Mouse (Mus musculus) midbrain, embryonic 11.5 days (tissue): ENCODE measurements around the gene Gm10337. TPM values are rescaled to one million over a fixed set of nuclear protein-coding genes. Genes with fewer than 3 reads are reported as not detected.

Experiments
- ATAC-seq: fragments of 200-750 bp; cut with Nextera tagmentation; 2 replicates; pipeline ENCODE4 v1.8.0; 2017; ENCODE audit warnings: moderate TSS enrichment, moderate library complexity; ENCODE audit not compliant: low FRiP score
- DNase-seq: peaks from one replicate; pipeline ENCODE4 v3.0.0; 2015; ENCODE audit warnings: low spot score; ENCODE audit errors: missing footprints
- H3K27ac ChIP-seq: fragments of 300-500 bp; sonication (generic); 2 replicates; pipeline ENCODE4 v1.5.1; 2014; ENCODE audit warnings: low read depth, low read length
- H3K27me3 ChIP-seq: fragments of 300-500 bp; sonication (generic); 2 replicates; pipeline ENCODE4 v1.6.1; 2014; ENCODE audit warnings: mild to moderate bottlenecking, low read length, moderate library complexity, mixed read lengths; ENCODE audit not compliant: control insufficient read depth, insufficient read depth
- H3K36me3 ChIP-seq: fragments of 300-500 bp; sonication (generic); 2 replicates; pipeline ENCODE4 v1.6.1; 2014; ENCODE audit warnings: mild to moderate bottlenecking, low read length, moderate library complexity, mixed read lengths; ENCODE audit not compliant: control insufficient read depth, insufficient read depth
- H3K4me1 ChIP-seq: fragments of 300-500 bp; sonication (generic); 2 replicates; pipeline ENCODE4 v1.6.1; 2014; ENCODE audit warnings: low read length; ENCODE audit not compliant: control insufficient read depth, insufficient read depth
- H3K4me2 ChIP-seq: fragments of 300-500 bp; sonication (generic); 2 replicates; pipeline ENCODE4 v1.6.1; 2014; ENCODE audit warnings: mild to moderate bottlenecking, moderate library complexity
- H3K4me3 ChIP-seq: fragments of 300-500 bp; sonication (generic); 2 replicates; pipeline ENCODE4 v1.5.1; 2014; ENCODE audit warnings: low read depth, low read length
- H3K9ac ChIP-seq: fragments of 300-500 bp; sonication (generic); 2 replicates; pipeline ENCODE4 v1.6.1; 2014; ENCODE audit warnings: low read length
- H3K9me3 ChIP-seq: fragments of 300-500 bp; sonication (generic); 2 replicates; pipeline ENCODE4 v1.6.1; 2016; ENCODE audit warnings: low read length; ENCODE audit not compliant: control insufficient read depth
- WGBS: fragments of 180-500 bp; shearing (Covaris S2); extraction: QIAGEN DNeasy Blood & Tissue Kit; methylation state at CpG from one replicate; pipeline ENCODE4 v1.1.7; 2014; 5-methylcytosine and 5-hydroxymethylcytosine counted together
- polyA plus RNA-seq: library from polyadenylated mRNA; unstranded; fragments of >200 nt; fragmentation: Nextera tagmentation; extraction: Ambion mirVana; gene quantifications from 2 replicates; pipeline ENCODE4 v1.2.1, GENCODE M21; 2014

Gm10337 gene
- polyA plus RNA-seq, 1 experiment from 2014 or later, result 6.7 TPM

DNA sequence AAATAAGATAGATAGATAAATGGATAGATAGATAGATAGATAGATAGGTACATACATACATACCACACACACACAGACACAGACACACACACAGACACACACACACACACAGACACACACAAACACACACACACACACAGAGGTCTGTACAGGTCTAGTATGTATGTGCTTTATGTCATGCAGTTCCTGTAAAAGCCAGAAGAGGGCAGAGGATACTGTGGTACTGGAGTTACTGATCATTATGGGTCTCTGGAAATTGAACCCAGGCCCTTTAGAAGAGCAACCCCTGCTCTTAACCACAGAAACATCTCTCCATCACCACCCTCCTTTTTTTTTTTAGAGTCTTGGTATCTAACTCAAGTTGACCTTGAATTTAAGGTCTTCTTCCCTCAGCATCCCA, 39.9 kb upstream of the Gm10337 start:
- H3K4me3 ChIP-seq, result no peak overlapping the region
- ATAC-seq, result no peak
- peaks cover 4% of the 10 kb centered on the region; the same call in 1 of the 2 replicates for H3K4me1 ChIP-seq
- H3K27ac ChIP-seq, result no peak overlapping the region
- no peak overlapping the region for H3K4me2 ChIP-seq
- H3K9me3 ChIP-seq, result no peaks in the 10 kb centered on the region
- no peak overlapping the region for H3K9ac ChIP-seq
- DNase-seq, result no peak
- no peaks in the 10 kb centered on the region for H3K36me3 ChIP-seq
- no peaks in the 10 kb centered on the region for H3K27me3 ChIP-seq

DNA sequence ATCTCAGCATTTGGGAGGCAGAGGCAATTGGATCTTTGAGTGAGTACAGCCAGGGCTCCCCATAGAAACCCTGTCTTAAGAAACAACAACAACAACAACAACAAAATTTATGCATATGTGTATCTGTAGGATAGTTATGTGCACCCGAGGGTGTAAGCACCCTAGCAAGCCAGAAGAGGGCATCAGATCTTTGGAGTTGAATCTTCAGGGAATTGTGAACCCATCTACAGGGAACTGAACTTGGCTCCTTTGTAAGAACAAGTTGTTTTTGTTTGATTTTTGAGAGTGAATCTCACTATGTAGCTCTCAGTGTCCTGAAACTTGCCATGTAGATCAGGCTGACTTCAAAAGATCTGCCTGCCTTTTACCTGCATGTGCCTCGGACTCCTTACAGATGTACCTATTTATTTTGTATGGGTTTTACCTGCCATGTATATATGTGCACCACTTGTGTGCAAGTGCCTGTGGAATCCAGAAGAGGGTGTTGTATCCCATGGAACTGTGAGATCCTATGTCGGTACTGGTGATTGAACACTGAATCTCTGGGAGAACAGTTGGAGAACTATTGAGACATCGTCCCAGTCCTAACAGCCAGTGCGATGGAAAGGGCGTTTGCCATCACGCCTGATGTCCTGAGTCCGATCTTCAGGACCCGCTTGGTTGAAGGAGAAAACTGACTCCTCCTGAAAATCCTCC, 34.7 kb upstream of the Gm10337 start:
- DNase-seq, result no peak
- no peaks in the 10 kb centered on the region for H3K9me3 ChIP-seq
- 96% methylated on average over 9 of the region's 9 CpGs for WGBS
- H3K4me1 ChIP-seq, result peaks cover 6% of the 10 kb centered on the region; the same call in 1 of the 2 replicates
- H3K36me3 ChIP-seq, result no peaks in the 10 kb centered on the region
- H3K9ac ChIP-seq, result no peak overlapping the region
- H3K27ac ChIP-seq, result no peak overlapping the region
- no peak overlapping the region for H3K4me3 ChIP-seq
- ATAC-seq, result no peak
- no peaks in the 10 kb centered on the region for H3K27me3 ChIP-seq
- no peak overlapping the region for H3K4me2 ChIP-seq

DNA sequence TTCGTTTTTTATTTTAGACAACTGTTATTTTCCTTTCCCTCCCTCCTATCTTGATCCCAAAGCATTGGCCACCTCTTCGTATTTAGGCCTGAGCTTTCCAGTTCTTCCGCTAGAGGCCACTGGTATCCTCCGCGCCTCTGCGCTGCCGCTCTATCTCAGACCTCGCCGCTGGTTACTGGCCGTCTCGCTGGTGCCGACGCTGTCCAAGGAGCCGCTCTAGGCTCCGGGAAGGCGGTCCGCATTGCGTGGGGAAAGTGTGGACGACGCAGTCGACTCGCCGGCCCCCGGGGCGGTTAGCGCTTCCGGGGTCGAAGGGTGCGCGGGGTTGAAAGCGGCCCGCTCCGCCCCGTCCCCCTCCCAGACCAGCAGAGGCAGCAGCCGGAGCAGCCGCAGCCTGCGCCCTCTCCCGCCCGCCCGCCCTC, 33.3 kb upstream of the Gm10337 start, which contains the start of gene Pcbp2:
Gene Pcbp2, plus strand, starts transcription at position 357 of the 422 bp plus-strand sequence.
- Histone ChIP-seq H3K4me2 (peak within 1 kb of the TSS; percentile 63), H3K4me1 (peaks cover 6% of the 10 kb centered on the region; the same call in 1 of the 2 replicates), H3K9me3 (no peaks in the 10 kb centered on the region), H3K4me3 (peak within 1 kb of the TSS; percentile 89), H3K9ac (peak within 1 kb of the TSS; percentile 94), H3K27ac (peak within 1 kb of the TSS; percentile 97), H3K36me3 (peaks cover 10% of the 10 kb centered on the region), H3K27me3 (no peaks in the 10 kb centered on the region)
- under 1% methylated on average over 29 of the region's 40 CpGs for WGBS
- ATAC-seq (peak; percentile 98), DNase-seq (peak; percentile 98)

DNA sequence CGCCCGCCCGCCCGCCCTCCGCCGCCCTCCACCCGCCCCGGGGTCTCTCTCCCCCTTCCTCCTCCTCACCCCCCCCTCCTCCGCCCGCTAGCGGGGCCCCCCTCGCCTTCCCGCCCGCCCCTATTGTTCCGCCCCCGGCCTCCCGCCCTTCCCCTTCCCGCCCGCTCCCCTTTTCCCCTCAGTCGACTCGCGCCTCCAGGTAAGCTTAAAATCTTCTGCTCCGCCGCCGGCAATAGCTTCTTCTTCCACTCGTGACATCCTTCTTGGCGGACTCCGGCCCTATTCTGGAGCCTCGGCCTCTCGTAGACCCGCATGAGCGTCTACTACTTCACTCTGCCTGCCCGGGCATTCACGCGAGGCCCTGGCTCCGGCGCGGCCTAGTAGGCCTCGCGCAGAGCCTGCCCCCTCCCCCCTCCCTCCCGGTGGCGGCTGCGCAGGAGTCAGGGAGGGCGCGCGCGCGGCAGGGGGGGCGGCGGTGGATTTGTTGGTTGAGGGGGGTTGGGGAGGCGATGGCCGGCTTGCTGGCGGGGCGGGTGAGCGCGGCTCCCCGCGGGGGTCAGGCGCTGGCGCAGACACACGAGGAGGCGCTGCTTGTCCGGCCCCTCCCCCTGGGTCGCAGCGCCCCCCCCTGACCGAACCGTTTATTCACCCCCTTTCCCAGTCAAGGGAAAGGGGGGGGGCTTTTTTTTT, 32.8 kb upstream of the Gm10337 start:
- Histone ChIP-seq H3K27me3 (no peaks in the 10 kb centered on the region), H3K27ac (peak overlapping the region; percentile 97), H3K4me2 (peak overlapping the region; percentile 63), H3K36me3 (peaks cover 12% of the 10 kb centered on the region), H3K4me1 (peaks cover 6% of the 10 kb centered on the region; the same call in 1 of the 2 replicates), H3K4me3 (peak overlapping the region; percentile 89), H3K9ac (peak overlapping the region; percentile 94), H3K9me3 (no peaks in the 10 kb centered on the region)
- DNase-seq (peak; percentile 98), ATAC-seq (peak; percentile 76)
- WGBS, result under 1% methylated on average over 41 of the region's 67 CpGs

DNA sequence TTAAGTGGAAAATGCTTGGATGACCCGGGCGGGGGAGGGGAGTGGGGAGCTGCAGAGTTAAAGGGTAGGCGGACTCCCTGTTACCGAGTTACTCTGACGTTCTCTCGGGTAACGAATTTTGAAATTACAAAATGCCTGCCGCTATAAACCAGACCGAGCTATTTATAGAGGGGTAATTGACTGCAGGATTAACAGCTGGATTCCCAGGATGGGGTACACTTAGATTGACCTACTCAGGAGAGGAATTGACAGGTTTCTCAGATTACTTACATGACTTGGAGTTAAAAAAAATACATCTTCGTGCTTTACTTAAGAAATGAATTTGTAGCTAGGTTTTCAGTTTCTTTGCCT, 32.3 kb upstream of the Gm10337 start:
- Histone ChIP-seq H3K4me1 (peaks cover 6% of the 10 kb centered on the region; the same call in 1 of the 2 replicates), H3K4me3 (peak overlapping the region; percentile 89), H3K27ac (peak overlapping the region; percentile 97), H3K9ac (peak overlapping the region; percentile 94), H3K27me3 (no peaks in the 10 kb centered on the region), H3K9me3 (no peaks in the 10 kb centered on the region), H3K4me2 (peak overlapping the region; percentile 63), H3K36me3 (peaks cover 15% of the 10 kb centered on the region)
- ATAC-seq (peak; percentile 4; the same call in 1 of the 2 replicates), DNase-seq (no peak)
- WGBS, result under 1% methylated on average over 10 of the region's 10 CpGs

DNA sequence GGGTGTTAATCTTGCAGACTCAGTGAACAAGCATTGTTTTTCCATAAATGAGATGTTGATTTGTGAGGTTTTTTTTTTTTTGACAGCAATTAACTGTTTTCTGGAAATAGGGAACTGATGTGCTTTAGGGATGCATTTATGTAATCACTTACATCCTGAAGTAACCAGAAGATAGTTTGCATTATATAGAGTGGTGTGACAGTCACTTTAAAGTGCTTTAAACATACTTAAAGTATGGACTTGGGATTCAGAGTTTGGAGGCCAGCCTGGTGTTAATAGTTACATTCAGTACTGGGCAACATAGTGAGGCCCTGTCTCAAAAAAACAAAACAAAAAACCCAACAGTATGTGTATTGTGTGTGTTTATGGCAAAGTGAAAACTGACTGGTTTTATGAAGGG, 31.8 kb upstream of the Gm10337 start:
- Histone ChIP-seq H3K27ac (no peak overlapping the region), H3K4me1 (peaks cover 6% of the 10 kb centered on the region; the same call in 1 of the 2 replicates), H3K36me3 (peaks cover 18% of the 10 kb centered on the region), H3K27me3 (no peaks in the 10 kb centered on the region), H3K4me3 (peak overlapping the region; percentile 89), H3K4me2 (peak overlapping the region; percentile 63), H3K9ac (no peak overlapping the region), H3K9me3 (no peaks in the 10 kb centered on the region)
- DNase-seq (peak; percentile 72), ATAC-seq (no peak)

DNA sequence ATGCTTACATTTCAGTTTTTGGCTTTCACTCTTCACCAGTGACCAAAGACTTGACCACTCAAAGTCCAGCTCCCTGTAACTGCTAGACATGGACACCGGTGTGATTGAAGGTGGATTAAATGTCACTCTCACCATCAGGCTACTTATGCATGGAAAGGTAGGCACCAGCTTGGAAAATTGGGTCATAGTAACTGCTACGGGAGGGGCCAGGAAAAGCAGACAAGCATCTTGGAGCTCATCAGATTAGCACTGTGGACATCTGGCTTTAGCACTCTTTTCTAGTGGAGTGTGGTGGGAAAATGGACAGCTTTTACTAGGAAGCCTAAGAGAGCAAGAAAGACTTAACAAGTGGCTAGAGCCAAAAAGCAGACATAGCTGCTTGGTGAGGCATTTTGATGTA, 30.3 kb upstream of the Gm10337 start:
- H3K27ac ChIP-seq, result no peak overlapping the region
- no peak for ATAC-seq
- H3K9ac ChIP-seq, result no peak overlapping the region
- H3K27me3 ChIP-seq, result no peaks in the 10 kb centered on the region
- H3K4me3 ChIP-seq, result no peak overlapping the region
- 80% methylated on average over 2 of the region's 2 CpGs for WGBS
- H3K4me1 ChIP-seq, result peaks cover 6% of the 10 kb centered on the region; the same call in 1 of the 2 replicates
- H3K36me3 ChIP-seq, result peaks cover 18% of the 10 kb centered on the region
- H3K4me2 ChIP-seq, result no peak overlapping the region
- peak; percentile 74 for DNase-seq
- no peaks in the 10 kb centered on the region for H3K9me3 ChIP-seq

DNA sequence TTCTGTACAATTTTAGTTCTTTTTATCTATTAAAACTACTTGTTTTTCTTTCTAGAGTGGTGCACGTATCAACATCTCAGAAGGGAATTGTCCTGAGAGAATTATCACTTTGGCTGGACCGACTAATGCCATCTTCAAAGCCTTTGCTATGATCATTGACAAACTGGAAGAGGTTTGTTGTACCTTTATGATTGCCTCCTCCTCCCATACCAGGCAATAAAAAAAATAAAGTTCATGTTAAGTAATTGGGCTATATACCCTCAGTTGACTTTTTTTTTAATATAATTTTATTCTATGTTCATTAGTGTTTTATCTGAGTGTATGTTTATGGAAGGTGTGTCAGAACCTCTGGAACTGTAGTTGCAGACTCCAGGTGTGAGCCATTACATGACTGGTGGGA, 29.0 kb upstream of the Gm10337 start:
- DNase-seq (peak; percentile 79), ATAC-seq (no peak)
- no peak overlapping the region for H3K27ac ChIP-seq
- 91% methylated on average over 2 of the region's 2 CpGs for WGBS
- H3K36me3 ChIP-seq, result peaks cover 21% of the 10 kb centered on the region
- H3K4me1 ChIP-seq, result peaks cover 6% of the 10 kb centered on the region; the same call in 1 of the 2 replicates
- H3K9me3 ChIP-seq, result no peaks in the 10 kb centered on the region
- no peak overlapping the region for H3K4me3 ChIP-seq
- H3K27me3 ChIP-seq, result no peaks in the 10 kb centered on the region
- H3K4me2 ChIP-seq, result no peak overlapping the region
- no peak overlapping the region for H3K9ac ChIP-seq

DNA sequence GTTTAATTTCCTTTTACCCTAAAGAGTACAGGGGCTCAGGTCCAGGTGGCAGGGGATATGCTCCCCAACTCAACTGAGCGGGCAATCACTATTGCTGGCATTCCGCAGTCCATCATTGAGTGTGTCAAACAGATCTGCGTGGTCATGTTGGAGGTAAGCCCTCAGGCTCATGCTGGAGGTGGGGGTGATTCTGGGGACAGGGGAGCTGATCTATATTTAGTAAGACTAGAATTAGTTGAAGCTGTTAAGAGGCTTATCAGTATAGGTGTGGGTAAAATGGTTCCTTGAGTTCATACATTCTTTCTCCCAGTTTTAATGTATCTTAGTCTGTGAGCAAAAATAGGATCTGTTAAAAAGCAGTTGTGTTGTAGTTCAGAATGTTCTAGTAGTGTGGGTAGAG, 20.4 kb upstream of the Gm10337 start:
- Histone ChIP-seq H3K4me2 (no peak overlapping the region), H3K27me3 (no peaks in the 10 kb centered on the region), H3K9ac (no peak overlapping the region), H3K27ac (no peak overlapping the region), H3K9me3 (no peaks in the 10 kb centered on the region), H3K36me3 (peaks cover 36% of the 10 kb centered on the region), H3K4me3 (no peak overlapping the region), H3K4me1 (no peaks in the 10 kb centered on the region)
- 94% methylated on average over 3 of the region's 3 CpGs for WGBS
- DNase-seq (no peak), ATAC-seq (no peak)
